Mouse (Mus musculus) embryonic fibroblast, embryonic 13.5 days (primary cell): ENCODE data around the gene Elk1. TPM values are rescaled to one million over a fixed set of nuclear protein-coding genes. Genes with fewer than 3 reads are reported as not detected.

Source experiments
- H3K27ac ChIP-seq: 2 replicates; pipeline ENCODE4 v1.5.1; 2012; ENCODE audit warnings: low read length, control low read depth, inconsistent platforms; ENCODE audit not compliant: insufficient read depth
- H3K4me1 ChIP-seq: 2 replicates; pipeline ENCODE4 v1.6.1; 2011; ENCODE audit warnings: low read length; ENCODE audit not compliant: control insufficient read depth, insufficient read depth
- H3K4me3 ChIP-seq: 2 replicates; pipeline ENCODE4 v1.5.1; 2011; ENCODE audit warnings: mild to moderate bottlenecking, control low read depth, low read length; ENCODE audit not compliant: insufficient read depth
- CTCF ChIP-seq: IDR thresholded peaks from 2 replicates; pipeline ENCODE4 v1.5.1; 2011; ENCODE audit warnings: mild to moderate bottlenecking, control low read depth, low read length, moderate library complexity, borderline replicate concordance; ENCODE audit not compliant: insufficient read depth
- POLR2A ChIP-seq: IDR thresholded peaks from 2 replicates; pipeline ENCODE4 v1.6.1; 2011; ENCODE audit warnings: low read depth, mild to moderate bottlenecking, control low read depth, low read length, moderate library complexity
- polyA plus RNA-seq: library from polyadenylated mRNA; stranded (reverse); fragments of >200 nt; gene quantifications from 2 replicates; pipeline ENCODE4 v1.2.4, GENCODE M21; 2011; ENCODE audit warnings: low read depth; ENCODE audit not compliant: missing spikeins, insufficient read length

The Elk1 gene
- 20.7 and 23.9 TPM in 2 replicates for polyA plus RNA-seq

- Histone ChIP-seq H3K27ac (peak within 1 kb of the TSS; percentile 54), H3K4me1 (0 out of 2 replicates have a peak, but pooled peaks cover 2% of the 10 kb centered on the region), H3K4me3 (peak within 1 kb of the TSS; percentile 78)
- TF ChIP-seq POLR2A (peak; percentile 19; the same call in 1 of the 2 replicates), CTCF (no peak)
Observed at GRCm38 (mm10) chrX:20950191-20950880, at the start of gene Elk1. TSS of gene Elk1 (minus strand) at chrX:20950608.

DNA sequence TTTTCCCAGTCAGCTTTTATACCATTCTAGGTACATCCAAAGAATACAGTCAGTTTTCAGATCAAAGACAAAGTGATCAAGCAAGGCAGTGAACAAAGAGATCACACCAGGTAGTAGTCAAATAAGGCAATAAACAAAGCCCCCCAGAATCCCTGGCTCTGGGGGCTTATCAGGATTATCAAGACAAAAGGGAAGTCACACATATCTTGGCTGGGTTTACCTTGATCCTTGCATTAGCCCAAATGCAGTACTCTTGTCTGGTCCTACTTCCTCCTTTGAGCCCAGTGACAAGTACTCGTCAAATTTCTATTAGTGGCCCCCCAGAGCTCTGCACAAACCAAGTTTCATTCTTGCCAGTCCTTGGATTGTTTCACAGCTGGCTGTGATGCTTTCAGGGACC lies 30.5 kb upstream of the Elk1 start:
- TF ChIP-seq CTCF, result no peak
- no peak for TF ChIP-seq POLR2A
- no peak overlapping the region for H3K27ac ChIP-seq
- H3K4me3 ChIP-seq, result no peak overlapping the region
- H3K4me1 ChIP-seq, result no peaks in the 10 kb centered on the region

DNA sequence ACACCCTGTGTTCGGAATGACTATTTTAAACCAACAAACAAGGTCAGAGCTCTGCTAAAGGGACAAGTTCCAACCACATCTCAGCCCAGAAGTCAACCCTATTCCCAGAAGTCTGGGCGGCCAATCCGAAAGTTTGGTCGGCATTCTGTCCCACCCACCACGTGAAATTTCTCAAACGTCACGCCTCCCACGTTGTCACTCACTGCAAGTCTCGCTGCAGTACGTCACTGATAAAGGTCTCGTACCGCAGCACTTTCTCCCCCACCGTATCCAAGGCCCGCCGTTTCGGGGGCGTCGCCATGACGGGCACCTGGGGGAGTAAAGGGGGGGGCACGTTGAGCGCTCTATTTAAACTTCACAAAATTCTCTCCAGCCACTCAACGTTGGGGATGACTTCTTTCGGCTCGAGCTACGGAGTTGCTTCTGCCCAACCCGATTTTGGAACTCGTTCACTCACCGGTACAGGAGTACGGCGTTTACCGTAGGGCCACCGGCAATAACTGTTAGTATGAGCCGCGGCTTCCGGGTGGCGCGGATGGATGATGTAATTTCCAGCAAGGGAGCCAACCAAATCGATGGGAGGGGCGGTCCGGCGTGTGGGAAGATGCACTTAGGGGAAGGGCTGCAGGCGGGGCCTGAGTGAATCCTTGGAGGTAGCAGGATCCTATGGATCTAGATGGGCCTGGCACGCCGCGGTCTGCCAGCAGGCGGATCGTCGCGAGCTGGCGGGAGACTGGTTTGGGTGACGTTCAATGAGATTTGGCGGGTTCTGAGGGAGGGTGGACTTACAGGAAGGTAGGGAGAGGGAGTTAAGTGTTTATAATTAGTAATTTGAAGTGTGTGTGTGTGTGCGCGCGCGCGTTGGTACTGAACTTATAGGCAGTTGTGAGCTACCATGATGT lies 11.3 kb upstream of the Elk1 start, which contains the start of gene Uxt:
TSS of gene Uxt (minus strand) at position 541 of the 902 bp plus-strand sequence.
- H3K27ac ChIP-seq, result peak within 1 kb of the TSS; percentile 88
- peak within 1 kb of the TSS; percentile 76 for H3K4me3 ChIP-seq
- no peak for TF ChIP-seq CTCF
- peak; percentile 71 for TF ChIP-seq POLR2A
- no peaks in the 10 kb centered on the region for H3K4me1 ChIP-seq

GRCm38 (mm10) chrX:20946055-20946454 lies 4.4 kb downstream of the Elk1 start:
- Histone ChIP-seq H3K4me3 (no peak overlapping the region), H3K27ac (no peak overlapping the region), H3K4me1 (0 out of 2 replicates have a peak, but pooled peaks cover 2% of the 10 kb centered on the region)
- no peak for TF ChIP-seq CTCF
- no peak for TF ChIP-seq POLR2A

DNA sequence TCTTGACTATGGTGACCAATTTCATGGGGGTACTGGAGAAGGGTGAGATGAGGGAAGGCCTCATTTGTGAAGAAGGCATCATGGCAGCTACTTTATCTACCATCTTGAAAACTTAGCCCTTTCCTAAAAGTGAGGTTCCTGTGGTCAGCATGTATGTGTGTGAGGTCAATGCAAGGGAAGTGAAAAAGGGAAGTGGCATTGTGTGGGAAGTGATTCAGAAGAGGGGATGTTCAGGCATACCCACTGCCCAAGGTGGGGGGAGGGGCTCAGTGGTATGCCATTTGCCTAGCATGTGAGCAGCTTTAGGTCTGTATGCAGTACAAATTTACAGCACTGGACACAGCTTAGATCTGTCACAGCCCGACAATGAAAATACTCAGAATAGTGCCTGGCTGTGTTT lies 18.4 kb downstream of the Elk1 start:
- TF ChIP-seq POLR2A (no peak), CTCF (no peak)
- H3K4me3 ChIP-seq, result no peak overlapping the region
- no peak overlapping the region for H3K27ac ChIP-seq
- H3K4me1 ChIP-seq, result no peaks in the 10 kb centered on the region

DNA sequence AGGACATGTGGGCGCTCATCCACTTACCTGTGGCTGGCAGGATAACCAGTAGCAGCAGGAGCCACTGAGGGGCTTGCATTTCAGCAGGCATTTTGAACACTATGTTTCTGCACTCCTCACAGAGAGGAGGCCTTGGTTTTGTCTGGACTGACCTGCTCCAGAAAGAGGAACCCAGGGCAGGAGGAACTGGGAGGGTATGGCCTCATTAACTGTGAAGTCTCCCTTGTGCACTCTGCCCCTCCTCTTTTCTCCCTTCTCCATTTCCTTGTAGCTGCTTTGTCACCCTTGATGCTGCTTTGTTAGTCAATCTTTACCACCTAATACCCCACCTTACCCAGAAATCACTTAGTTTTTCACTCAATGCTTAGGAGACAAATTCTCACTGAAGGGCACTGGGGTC lies 19.0 kb downstream of the Elk1 start, which contains the start of gene Cfp:
TSS of gene Cfp (minus strand) at position 192 of the 400 bp plus-strand sequence.
- no peaks in the 10 kb centered on the region for H3K4me1 ChIP-seq
- H3K4me3 ChIP-seq, result no peak within 1 kb of the TSS
- no peak within 1 kb of the TSS for H3K27ac ChIP-seq
- no peak for TF ChIP-seq CTCF
- no peak for TF ChIP-seq POLR2A

DNA sequence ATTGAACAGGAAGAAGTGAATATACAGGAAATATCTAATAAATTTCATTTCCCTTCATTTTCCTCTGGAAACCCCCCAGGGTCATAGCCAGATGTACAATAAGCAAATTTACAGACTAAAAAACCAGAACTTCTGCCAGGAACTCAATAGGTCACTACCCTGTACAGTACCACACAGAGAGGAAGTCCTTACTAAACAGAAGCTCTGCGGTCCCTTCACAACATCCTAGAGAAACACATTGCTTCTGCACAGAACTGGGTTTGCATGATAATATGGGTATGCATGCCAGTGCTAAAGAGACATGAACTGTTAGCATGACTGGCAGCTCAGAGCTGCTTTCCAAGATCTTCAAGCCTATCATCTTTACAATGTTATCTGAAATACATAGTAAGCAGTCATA lies 20.5 kb downstream of the Elk1 start:
- no peaks in the 10 kb centered on the region for H3K4me1 ChIP-seq
- no peak for TF ChIP-seq POLR2A
- no peak overlapping the region for H3K4me3 ChIP-seq
- H3K27ac ChIP-seq, result no peak overlapping the region

DNA sequence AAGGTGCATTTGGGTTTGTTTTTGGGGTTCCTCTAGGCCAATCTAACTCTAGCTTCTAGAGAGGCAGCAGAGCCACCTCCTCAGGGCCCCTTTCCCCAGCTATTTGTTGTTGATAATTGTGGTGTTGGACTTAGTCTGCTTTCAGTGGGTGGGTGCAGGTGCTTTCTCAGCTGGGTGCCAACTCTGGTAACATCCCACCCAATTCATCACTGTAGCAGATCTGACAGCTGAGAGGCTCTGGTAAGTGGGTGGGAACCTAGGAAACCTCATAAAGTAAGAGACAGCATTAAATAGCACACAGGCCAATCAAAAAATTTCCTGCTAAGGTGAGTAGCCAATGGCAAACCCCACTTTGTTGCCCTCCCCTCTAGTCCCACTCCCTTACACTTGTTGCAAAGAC lies 25.4 kb downstream of the Elk1 start:
- Histone ChIP-seq H3K27ac (no peak overlapping the region), H3K4me3 (no peak overlapping the region), H3K4me1 (no peaks in the 10 kb centered on the region)
- TF ChIP-seq POLR2A (no peak), CTCF (no peak)

- TF ChIP-seq CTCF (no peak), POLR2A (no peak)
- Histone ChIP-seq H3K4me1 (no peaks in the 10 kb centered on the region), H3K4me3 (no peak overlapping the region), H3K27ac (no peak overlapping the region)
Observed at GRCm38 (mm10) chrX:20923506-20923905, 26.9 kb downstream of the Elk1 start.
